Mouse (Mus musculus): ENCODE data around the gene Cmas. TPM values are rescaled to one million over a fixed set of nuclear protein-coding genes. Genes with fewer than 3 reads are reported as not detected.

Cmas gene
- polyA plus RNA-seq, 1 experiment from 2014 or later: 181 TPM

Other genes with a start within 250 kb of the Cmas start
- 568 and 607 TPM in 2 replicates for gene Ldhb, start 248.7 kb upstream of the Cmas start, polyA plus RNA-seq (2014; fragmentation: Nextera tagmentation; extraction: Ambion mirVana)
- 8.3 and 11.7 TPM in 2 replicates for gene Kcnj8, start 185.1 kb upstream of the Cmas start, polyA plus RNA-seq (2014; fragmentation: Nextera tagmentation; extraction: Ambion mirVana)
- 4.6 and 5.5 TPM in 2 replicates for gene Abcc9, start 54.4 kb upstream of the Cmas start, polyA plus RNA-seq (2014; fragmentation: Nextera tagmentation; extraction: Ambion mirVana)
- gene Sult6b2, start 47.8 kb downstream of the Cmas start, polyA plus RNA-seq (2014; fragmentation: Nextera tagmentation; extraction: Ambion mirVana): 0.09 TPM in 1 of 2 replicates, not detected in the other
- 8.2 and 9.5 TPM in 2 replicates for gene St8sia1, start 207.8 kb downstream of the Cmas start, polyA plus RNA-seq (2014; fragmentation: Nextera tagmentation; extraction: Ambion mirVana)

Data from neural tube, embryonic 14.5 days (tissue).